Mouse (Mus musculus): ENCODE measurements around the gene Syt2.

- no peak for TF ChIP-seq CTCF (IDR thresholded peaks at IDR 0.05; ENCODE audit: control insufficient read depth, insufficient read depth, low read length)
- TF ChIP-seq POLR2A (IDR thresholded peaks at IDR 0.05; ENCODE audit: borderline replicate concordance, control insufficient read depth, low read depth, low read length): no peak
These were observed 141.6 kb downstream of the Syt2 start for GRCm38 (mm10) chr1:134788096-134788495.

Measured in bone marrow, adult 2 months (tissue).